Mouse (Mus musculus): ENCODE measurements around the gene Msh5. TPM values are rescaled to one million over a fixed set of nuclear protein-coding genes. Genes with fewer than 3 reads are reported as not detected.

Gene Msh5
- 12.1 and 17.2 TPM in 2 replicates for polyA plus RNA-seq (2011; ENCODE audit: insufficient read depth, insufficient read length, low replicate concordance, missing spikeins)

GRCm38 (mm10) chr17:35046681-35047455, at the start of gene Msh5:
Gene Msh5 (minus strand): TSS chr17:35046745.
- Histone ChIP-seq H3K27ac (ENCODE audit: control insufficient read depth, insufficient read depth, low read depth, low read length, poor library complexity) (peak within 1 kb of the TSS; percentile 87), H3K4me3 (replicated peaks; ENCODE audit: control insufficient read depth, low read depth, low read length) (peak within 1 kb of the TSS; percentile 65), H3K4me1 (ENCODE audit: control insufficient read depth, insufficient read depth, low read length) (peaks cover 3% of the 10 kb centered on the region; the same call in 1 of the 2 replicates)
- under 1% methylated on average over 33 of the region's 33 CpGs for WGBS
- TF ChIP-seq POLR2A (IDR thresholded peaks at IDR 0.05; ENCODE audit: borderline replicate concordance, control insufficient read depth, low read depth, low read length) (peak; percentile 43; the same call in 1 of the 2 replicates), CTCF (IDR thresholded peaks at IDR 0.05; ENCODE audit: control insufficient read depth, insufficient read depth, low read length) (no peak)

- Histone ChIP-seq H3K4me3 (replicated peaks; ENCODE audit: control insufficient read depth, low read depth, low read length) (no peak overlapping the region), H3K4me1 (ENCODE audit: control insufficient read depth, insufficient read depth, low read length) (no peaks in the 10 kb centered on the region), H3K27ac (ENCODE audit: control insufficient read depth, insufficient read depth, low read depth, low read length, poor library complexity) (no peak overlapping the region)
- TF ChIP-seq POLR2A (IDR thresholded peaks at IDR 0.05; ENCODE audit: borderline replicate concordance, control insufficient read depth, low read depth, low read length) (no peak), CTCF (IDR thresholded peaks at IDR 0.05; ENCODE audit: control insufficient read depth, insufficient read depth, low read length) (no peak)
- 78% methylated on average over 15 of the region's 15 CpGs for whole genome bisulfite sequencing
Observed at GRCm38 (mm10) chr17:35094475-35095365, 48.2 kb upstream of the Msh5 start.

DNA sequence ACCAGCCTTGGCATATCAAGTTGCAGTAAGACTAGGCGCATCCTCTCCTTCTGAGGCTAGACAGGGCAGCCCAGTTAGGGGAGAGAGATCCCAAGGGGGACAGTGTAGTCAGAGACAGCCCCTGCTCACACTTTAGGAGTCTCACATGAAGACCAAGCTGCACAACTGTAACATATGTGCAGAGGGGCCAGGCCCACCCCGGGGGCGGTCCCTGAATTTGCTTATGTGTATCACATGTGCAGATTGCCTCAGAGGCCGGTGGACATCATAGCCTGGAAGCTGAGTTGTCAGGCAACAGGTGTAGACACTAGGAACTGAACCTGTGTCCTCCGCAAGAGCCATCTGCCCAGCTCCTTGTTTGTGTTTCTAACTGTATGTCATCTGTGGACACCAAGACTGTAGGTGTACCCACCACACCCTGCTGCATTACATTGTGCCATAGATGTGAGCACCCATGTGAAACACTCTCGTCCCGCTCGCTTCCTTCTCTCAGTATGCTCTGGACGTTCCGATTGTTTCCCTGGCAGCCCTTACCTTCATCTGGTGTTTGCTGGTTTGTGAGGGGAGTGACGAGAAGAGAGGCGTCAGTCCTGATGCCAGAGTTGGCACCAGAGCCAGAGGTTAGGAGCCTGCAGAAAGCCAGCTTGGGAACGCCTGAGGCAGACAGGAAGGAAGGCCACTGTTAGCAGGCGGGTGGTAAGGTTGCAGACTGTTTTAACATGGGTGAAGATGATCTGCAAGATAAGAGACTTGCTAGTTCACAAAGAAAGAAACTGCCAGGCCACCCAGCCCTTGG, 46.1 kb upstream of the Msh5 start:
- H3K4me3 ChIP-seq (replicated peaks; ENCODE audit: control insufficient read depth, low read depth, low read length) = no peak overlapping the region
- TF ChIP-seq POLR2A (IDR thresholded peaks at IDR 0.05; ENCODE audit: borderline replicate concordance, control insufficient read depth, low read depth, low read length) (no peak), CTCF (IDR thresholded peaks at IDR 0.05; ENCODE audit: control insufficient read depth, insufficient read depth, low read length) (no peak)
- no peaks in the 10 kb centered on the region; the same call in 1 of the 2 replicates for H3K4me1 ChIP-seq (ENCODE audit: control insufficient read depth, insufficient read depth, low read length)
- no peak overlapping the region for H3K27ac ChIP-seq (ENCODE audit: control insufficient read depth, insufficient read depth, low read depth, low read length, poor library complexity)
- WGBS = 80% methylated on average over 14 of the region's 14 CpGs

- 65% methylated on average over 8 of the region's 8 CpGs for WGBS
- peak overlapping the region; percentile 14 for H3K27ac ChIP-seq (ENCODE audit: control insufficient read depth, insufficient read depth, low read depth, low read length, poor library complexity)
- TF ChIP-seq POLR2A (IDR thresholded peaks at IDR 0.05; ENCODE audit: borderline replicate concordance, control insufficient read depth, low read depth, low read length) = peak; percentile 50; the same call in 1 of the 2 replicates
- TF ChIP-seq CTCF (IDR thresholded peaks at IDR 0.05; ENCODE audit: control insufficient read depth, insufficient read depth, low read length) = no peak
- no peaks in the 10 kb centered on the region; the same call in 1 of the 2 replicates for H3K4me1 ChIP-seq (ENCODE audit: control insufficient read depth, insufficient read depth, low read length)
- peak overlapping the region; percentile 44 for H3K4me3 ChIP-seq (replicated peaks; ENCODE audit: control insufficient read depth, low read depth, low read length)
Observed at GRCm38 (mm10) chr17:35090166-35090932, 43.8 kb upstream of the Msh5 start.

GRCm38 (mm10) chr17:35088825-35089644, 42.5 kb upstream of the Msh5 start, which contains the start of gene Abhd16a:
Gene Abhd16a (plus strand): TSS chr17:35089263.
- no peaks in the 10 kb centered on the region; the same call in none of the 2 replicates for H3K4me1 ChIP-seq (ENCODE audit: control insufficient read depth, insufficient read depth, low read length)
- peak within 1 kb of the TSS; percentile 97 for H3K27ac ChIP-seq (ENCODE audit: control insufficient read depth, insufficient read depth, low read depth, low read length, poor library complexity)
- peak within 1 kb of the TSS; percentile 71 for H3K4me3 ChIP-seq (replicated peaks; ENCODE audit: control insufficient read depth, low read depth, low read length)
- WGBS = 2% methylated on average over 67 of the region's 67 CpGs
- no peak for TF ChIP-seq CTCF (IDR thresholded peaks at IDR 0.05; ENCODE audit: control insufficient read depth, insufficient read depth, low read length)
- peak; percentile 82; the same call in 1 of the 2 replicates for TF ChIP-seq POLR2A (IDR thresholded peaks at IDR 0.05; ENCODE audit: borderline replicate concordance, control insufficient read depth, low read depth, low read length)

DNA sequence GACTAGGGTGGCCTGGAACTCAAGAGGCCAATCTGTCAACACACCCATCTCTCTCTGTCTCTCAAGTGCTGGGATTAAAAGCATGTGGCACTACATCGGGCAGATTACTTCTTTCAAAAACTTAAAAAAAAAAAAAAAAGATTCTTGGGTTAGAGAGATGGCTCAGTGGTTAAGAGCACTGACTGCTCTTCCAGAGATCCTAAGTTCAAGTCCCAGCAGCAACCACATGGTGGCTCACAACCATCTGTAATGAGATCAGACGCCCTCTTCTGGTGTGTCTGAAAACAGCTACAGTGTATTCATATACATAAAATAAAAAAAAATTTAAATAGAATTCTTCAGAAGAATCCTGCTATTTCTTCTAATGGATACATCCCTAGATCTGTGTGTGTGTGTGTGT, 41.6 kb upstream of the Msh5 start:
- WGBS = 31% methylated on average over 2 of the region's 2 CpGs
- H3K4me3 ChIP-seq (replicated peaks; ENCODE audit: control insufficient read depth, low read depth, low read length) = no peak overlapping the region

More for the DNA sequence above, 41.6 kb upstream of the Msh5 start:
- TF ChIP-seq POLR2A (IDR thresholded peaks at IDR 0.05; ENCODE audit: borderline replicate concordance, control insufficient read depth, low read depth, low read length) (no peak), CTCF (IDR thresholded peaks at IDR 0.05; ENCODE audit: control insufficient read depth, insufficient read depth, low read length) (no peak)
- Histone ChIP-seq H3K27ac (ENCODE audit: control insufficient read depth, insufficient read depth, low read depth, low read length, poor library complexity) (no peak overlapping the region), H3K4me1 (ENCODE audit: control insufficient read depth, insufficient read depth, low read length) (no peaks in the 10 kb centered on the region; the same call in none of the 2 replicates)

All from bone marrow, adult 2 months (tissue).